Mouse (Mus musculus) embryonic facial prominence, embryonic 12.5 days (tissue): ENCODE measurements around the gene St6galnac4. TPM values are rescaled to one million over a fixed set of nuclear protein-coding genes. Genes with fewer than 3 reads are reported as not detected.

Source experiments
- ATAC-seq: fragments of 200-750 bp; cut with Nextera tagmentation; 2 replicates; pipeline ENCODE4 v1.8.0; 2017; ENCODE audit not compliant: insufficient number of reproducible peaks, insufficient read depth, low FRiP score, low TSS enrichment
- H3K27ac ChIP-seq: fragments of 300-500 bp; sonication (generic); 2 replicates; pipeline ENCODE4 v1.5.1; 2016; ENCODE audit warnings: mild to moderate bottlenecking
- H3K27me3 ChIP-seq: fragments of 300-500 bp; sonication (generic); 2 replicates; pipeline ENCODE4 v1.6.1; 2016; ENCODE audit warnings: mild to moderate bottlenecking, moderate library complexity
- H3K36me3 ChIP-seq: fragments of 300-500 bp; sonication (generic); 2 replicates; pipeline ENCODE4 v1.6.1; 2016; ENCODE audit warnings: mild to moderate bottlenecking
- H3K4me1 ChIP-seq: fragments of 300-500 bp; sonication (generic); 2 replicates; pipeline ENCODE4 v1.6.1; 2016
- H3K4me2 ChIP-seq: fragments of 300-500 bp; sonication (generic); replicated peaks from 2 replicates; pipeline ENCODE4 v1.6.1; 2016; ENCODE audit warnings: mild to moderate bottlenecking, moderate library complexity
- H3K4me3 ChIP-seq: fragments of 300-500 bp; sonication (generic); 2 replicates; pipeline ENCODE4 v1.5.1; 2016; ENCODE audit warnings: mild to moderate bottlenecking
- H3K9ac ChIP-seq: fragments of 300-500 bp; sonication (generic); 2 replicates; pipeline ENCODE4 v1.6.1; 2016; ENCODE audit warnings: mild to moderate bottlenecking, moderate library complexity
- H3K9me3 ChIP-seq: fragments of 300-500 bp; sonication (generic); 2 replicates; pipeline ENCODE4 v1.6.1; 2016; ENCODE audit warnings: mild to moderate bottlenecking, moderate library complexity
- WGBS: fragments of 180-500 bp; shearing (Covaris S2); methylation state at CpG from one replicate; pipeline ENCODE4 v1.1.7; 2016; 5-methylcytosine and 5-hydroxymethylcytosine counted together
- polyA plus RNA-seq: library from polyadenylated mRNA; unstranded; fragments of >200 nt; fragmentation: Nextera tagmentation; extraction: Ambion mirVana; gene quantifications from 2 replicates; pipeline ENCODE4 v1.2.1, GENCODE M21; 2016

The St6galnac4 gene
- polyA plus RNA-seq, 1 experiment from 2014 or later = 32.7 TPM

GRCm38 (mm10) chr2:32631737-32632394, 45.0 kb downstream of the St6galnac4 start:
- no peaks in the 10 kb centered on the region for H3K36me3 ChIP-seq
- no peak overlapping the region for H3K9ac ChIP-seq
- H3K27ac ChIP-seq = no peak overlapping the region
- 46% methylated on average over 7 of the region's 7 CpGs for WGBS
- no peak overlapping the region for H3K4me2 ChIP-seq
- no peaks in the 10 kb centered on the region for H3K27me3 ChIP-seq
- H3K4me3 ChIP-seq = no peak overlapping the region
- peaks cover 18% of the 10 kb centered on the region for H3K4me1 ChIP-seq
- no peak for ATAC-seq
- H3K9me3 ChIP-seq = no peaks in the 10 kb centered on the region

- H3K9me3 ChIP-seq = no peaks in the 10 kb centered on the region
- 72% methylated on average over 5 of the region's 5 CpGs for WGBS
- no peak overlapping the region for H3K9ac ChIP-seq
- H3K4me3 ChIP-seq = no peak overlapping the region
- H3K27ac ChIP-seq = no peak overlapping the region
- peaks cover 18% of the 10 kb centered on the region for H3K4me1 ChIP-seq
- H3K36me3 ChIP-seq = no peaks in the 10 kb centered on the region
- H3K27me3 ChIP-seq = no peaks in the 10 kb centered on the region
- ATAC-seq = no peak
- no peak overlapping the region for H3K4me2 ChIP-seq
Observed at GRCm38 (mm10) chr2:32633660-32634059, 46.8 kb downstream of the St6galnac4 start.

GRCm38 (mm10) chr2:32634277-32635105, 47.6 kb downstream of the St6galnac4 start:
- H3K4me1 ChIP-seq = peaks cover 9% of the 10 kb centered on the region
- no peaks in the 10 kb centered on the region for H3K9me3 ChIP-seq
- 81% methylated on average over 10 of the region's 10 CpGs for whole genome bisulfite sequencing
- ATAC-seq = no peak
- H3K4me3 ChIP-seq = no peak overlapping the region
- no peak overlapping the region for H3K9ac ChIP-seq
- H3K27me3 ChIP-seq = no peaks in the 10 kb centered on the region
- H3K4me2 ChIP-seq = no peak overlapping the region
- no peak overlapping the region for H3K27ac ChIP-seq
- no peaks in the 10 kb centered on the region for H3K36me3 ChIP-seq

- Histone ChIP-seq H3K9me3 (no peaks in the 10 kb centered on the region), H3K27ac (0 out of 2 replicates have a peak overlapping the region, but pooled peaks have one; percentile 3), H3K4me1 (peaks cover 7% of the 10 kb centered on the region)
Observed at GRCm38 (mm10) chr2:32636617-32637016, 49.7 kb downstream of the St6galnac4 start.

GRCm38 (mm10) chr2:32637778-32638281, 50.9 kb downstream of the St6galnac4 start:
- H3K27me3 ChIP-seq = no peaks in the 10 kb centered on the region
- H3K27ac ChIP-seq = peak overlapping the region; percentile 63
- no peak overlapping the region for H3K4me3 ChIP-seq
- ATAC-seq = no peak
- no peaks in the 10 kb centered on the region for H3K36me3 ChIP-seq
- no peak overlapping the region for H3K9ac ChIP-seq
- H3K4me1 ChIP-seq = peaks cover 9% of the 10 kb centered on the region
- H3K4me2 ChIP-seq = no peak overlapping the region
- 21% methylated on average over 11 of the region's 11 CpGs for WGBS
- H3K9me3 ChIP-seq = no peaks in the 10 kb centered on the region

More at GRCm38 (mm10) chr2:32636617-32637016, 49.7 kb downstream of the St6galnac4 start:
- H3K4me2 ChIP-seq = no peak overlapping the region
- no peak overlapping the region for H3K4me3 ChIP-seq
- no peaks in the 10 kb centered on the region for H3K36me3 ChIP-seq
- 73% methylated on average over 7 of the region's 7 CpGs for WGBS
- no peak for ATAC-seq
- H3K9ac ChIP-seq = no peak overlapping the region
- no peaks in the 10 kb centered on the region for H3K27me3 ChIP-seq

DNA sequence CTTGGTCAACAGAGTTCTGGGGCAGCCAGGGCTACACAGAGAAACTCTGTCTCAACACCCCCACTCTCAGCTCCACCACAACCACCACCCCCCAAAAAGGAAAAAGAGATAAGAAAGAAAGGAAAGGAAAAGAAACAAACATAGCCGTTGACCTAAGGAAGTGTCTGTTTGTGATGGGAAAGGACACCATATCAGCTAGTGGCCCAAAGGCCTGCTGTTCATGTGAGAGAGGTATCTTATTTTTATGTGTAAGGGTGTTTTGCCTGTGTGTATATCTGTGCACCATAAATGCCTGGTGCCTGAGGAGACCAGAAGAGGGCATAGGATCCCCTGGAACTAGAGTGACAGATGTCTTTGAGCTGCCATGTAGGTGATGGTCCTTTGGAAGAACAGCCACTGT, 52.7 kb downstream of the St6galnac4 start:
- H3K27ac ChIP-seq = no peak overlapping the region
- 73% methylated on average over 1 of the region's 1 CpGs for WGBS
- no peak overlapping the region for H3K9ac ChIP-seq
- no peak for ATAC-seq
- no peaks in the 10 kb centered on the region for H3K9me3 ChIP-seq
- H3K36me3 ChIP-seq = no peaks in the 10 kb centered on the region
- no peaks in the 10 kb centered on the region for H3K27me3 ChIP-seq
- no peak overlapping the region for H3K4me2 ChIP-seq
- H3K4me1 ChIP-seq = peaks cover 10% of the 10 kb centered on the region
- H3K4me3 ChIP-seq = no peak overlapping the region

DNA sequence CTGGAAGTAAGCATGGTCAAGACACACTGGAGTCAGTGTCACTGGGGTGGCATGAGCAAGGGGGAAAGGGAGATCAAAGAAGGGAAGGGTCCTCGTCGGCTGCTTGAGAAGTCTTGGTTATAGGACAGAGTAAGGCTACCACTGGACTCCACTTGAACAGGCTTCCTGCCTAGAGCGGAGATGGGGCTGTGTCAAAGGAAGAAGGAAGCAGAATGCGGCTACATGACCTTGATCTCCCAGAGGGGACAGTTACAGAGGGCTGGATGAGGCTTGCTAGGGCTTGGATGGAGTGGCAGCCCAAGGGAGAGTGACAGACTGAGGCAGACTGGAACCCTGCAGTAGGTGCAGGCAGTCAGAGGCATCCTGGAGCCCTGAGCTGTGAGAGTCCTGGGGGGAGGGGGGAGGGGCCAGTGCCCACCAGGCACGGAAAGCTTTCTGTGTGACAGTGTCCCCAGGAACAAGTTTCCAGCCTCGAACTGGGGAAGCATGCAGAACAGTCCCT, 53.7 kb downstream of the St6galnac4 start:
- 56% methylated on average over 6 of the region's 6 CpGs for WGBS
- Histone ChIP-seq H3K4me2 (no peak overlapping the region), H3K27ac (no peak overlapping the region), H3K9ac (no peak overlapping the region), H3K4me1 (peaks cover 15% of the 10 kb centered on the region), H3K27me3 (no peaks in the 10 kb centered on the region), H3K4me3 (no peak overlapping the region), H3K9me3 (no peaks in the 10 kb centered on the region), H3K36me3 (no peaks in the 10 kb centered on the region)
- ATAC-seq = no peak

DNA sequence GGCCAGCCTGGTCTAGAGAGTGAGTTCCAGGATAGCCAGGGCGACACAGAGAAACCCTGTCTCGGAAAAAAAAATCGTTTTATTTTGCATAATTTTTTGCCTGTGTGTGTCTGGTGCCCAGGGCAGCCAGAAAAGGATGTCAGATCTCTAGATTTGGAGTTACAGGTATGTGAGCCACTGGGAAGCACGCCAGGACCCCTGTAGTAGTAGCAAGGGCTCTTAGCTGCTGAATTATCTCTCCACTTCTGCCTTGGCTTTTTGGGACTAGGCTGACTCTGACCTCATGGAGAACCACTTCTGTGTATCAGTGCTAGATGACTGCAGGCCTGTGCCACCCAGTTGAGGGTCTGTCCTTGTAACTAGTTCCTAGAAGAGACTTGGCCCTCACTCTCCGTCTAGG, 54.9 kb downstream of the St6galnac4 start:
- ATAC-seq = no peak
- Histone ChIP-seq H3K9ac (no peak overlapping the region), H3K4me2 (no peak overlapping the region), H3K27ac (no peak overlapping the region), H3K4me3 (no peak overlapping the region), H3K36me3 (no peaks in the 10 kb centered on the region), H3K27me3 (no peaks in the 10 kb centered on the region), H3K9me3 (no peaks in the 10 kb centered on the region), H3K4me1 (peaks cover 23% of the 10 kb centered on the region)
- 80% methylated on average over 5 of the region's 5 CpGs for WGBS

DNA sequence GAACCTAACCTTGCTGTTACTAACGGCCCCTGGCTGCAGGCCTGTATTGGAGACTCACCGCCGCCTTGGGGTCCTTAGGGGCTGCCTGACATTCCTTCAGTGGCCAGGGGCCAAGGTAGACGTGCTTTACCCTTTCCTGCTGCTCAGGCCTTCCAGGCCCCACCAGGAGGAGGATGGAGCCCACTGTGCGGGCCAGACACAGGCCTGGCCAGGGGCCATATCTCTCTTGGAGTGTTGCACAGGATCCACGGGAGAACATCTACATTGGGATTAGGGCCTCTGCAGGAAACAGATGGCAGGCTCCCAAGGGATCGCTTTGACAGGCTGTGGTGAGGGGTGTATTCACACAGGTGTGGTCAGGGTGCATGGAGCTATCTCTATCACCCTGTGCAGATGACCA, 55.9 kb downstream of the St6galnac4 start:
- Histone ChIP-seq H3K4me1 (peaks cover 21% of the 10 kb centered on the region), H3K9ac (no peak overlapping the region), H3K27me3 (no peaks in the 10 kb centered on the region), H3K9me3 (no peaks in the 10 kb centered on the region), H3K4me2 (no peak overlapping the region), H3K36me3 (no peaks in the 10 kb centered on the region), H3K27ac (no peak overlapping the region), H3K4me3 (no peak overlapping the region)
- no peak for ATAC-seq
- WGBS = 75% methylated on average over 7 of the region's 7 CpGs

DNA sequence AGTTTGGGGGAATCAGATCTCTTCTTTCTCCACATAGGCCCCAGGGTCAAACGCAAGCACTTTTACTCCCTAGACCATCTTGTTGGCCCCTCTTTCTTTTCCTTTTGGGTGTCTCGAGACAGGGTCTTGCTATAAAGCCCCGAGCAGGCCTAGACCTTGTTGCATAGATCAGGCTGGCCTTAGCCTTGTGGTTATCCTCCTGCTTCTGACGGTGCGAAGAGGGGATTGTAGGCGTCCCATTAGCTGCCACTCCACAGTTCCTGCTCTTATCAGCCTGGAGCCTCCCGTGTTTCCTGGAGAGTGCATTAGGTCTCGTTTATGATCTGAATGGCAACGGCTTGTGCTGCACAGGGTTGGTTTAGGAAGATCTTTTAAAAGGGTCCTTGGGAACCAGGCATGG, 57.2 kb downstream of the St6galnac4 start:
- no peak overlapping the region for H3K4me2 ChIP-seq
- no peaks in the 10 kb centered on the region for H3K27me3 ChIP-seq
- no peak overlapping the region for H3K9ac ChIP-seq
- peaks cover 16% of the 10 kb centered on the region; the same call in 1 of the 2 replicates for H3K4me1 ChIP-seq
- ATAC-seq = no peak
- no peak overlapping the region for H3K4me3 ChIP-seq
- no peaks in the 10 kb centered on the region for H3K9me3 ChIP-seq
- no peak overlapping the region for H3K27ac ChIP-seq
- WGBS = 81% methylated on average over 9 of the region's 9 CpGs
- no peaks in the 10 kb centered on the region for H3K36me3 ChIP-seq

- Histone ChIP-seq H3K4me1 (peaks cover 16% of the 10 kb centered on the region; the same call in 1 of the 2 replicates), H3K27ac (no peak overlapping the region), H3K9me3 (no peaks in the 10 kb centered on the region), H3K4me2 (no peak overlapping the region), H3K4me3 (no peak overlapping the region), H3K36me3 (no peaks in the 10 kb centered on the region), H3K9ac (no peak overlapping the region), H3K27me3 (no peaks in the 10 kb centered on the region)
- 77% methylated on average over 8 of the region's 8 CpGs for WGBS
- ATAC-seq = no peak
Observed at GRCm38 (mm10) chr2:32644799-32645475, 58.0 kb downstream of the St6galnac4 start.
